Comparison of ENCODE assay signal across 7 mouse cellular contexts in genomic region chr3:96663432-96664239, GRCm38 (mm10). TPM values are rescaled to one million over a fixed set of nuclear protein-coding genes. Genes with fewer than 3 reads are reported as not detected.
DNase-seq lines count a peak whose midpoint lies in the region; ATAC-seq and TF ChIP-seq lines count a peak whose summit lies in the region.

No protein-coding gene starts in this region.

- no peaks in the 10 kb centered on the region for H3K36me3 ChIP-seq in intestine, embryonic 16.5 days (ENCODE audit: control insufficient read depth, insufficient read depth, low read length)
- H3K36me3 ChIP-seq in midbrain, embryonic 11.5 days (ENCODE audit: control insufficient read depth, insufficient read depth, low read length) = no peaks in the 10 kb centered on the region
- H3K36me3 ChIP-seq in small intestine, adult 2 months (ENCODE audit: control insufficient read depth, insufficient read depth, low read length) = no peaks in the 10 kb centered on the region

- H3K4me2 ChIP-seq in intestine, embryonic 16.5 days (ENCODE audit: low read depth, low read length) = peak overlapping the region; percentile 41
- H3K4me2 ChIP-seq in midbrain, embryonic 11.5 days = peak overlapping the region; percentile 44

- peak overlapping the region; percentile 14 for H3K4me3 ChIP-seq in intestine, embryonic 16.5 days (ENCODE audit: low read length)
- peak overlapping the region; percentile 12; the same call in 1 of the 2 replicates for H3K4me3 ChIP-seq in midbrain, embryonic 11.5 days (ENCODE audit: low read depth, low read length)
- 0 out of 2 replicates have a peak overlapping the region, but pooled peaks have one; percentile 8 for H3K4me3 ChIP-seq in small intestine, adult 2 months (ENCODE audit: low read depth, low read length)

- no peaks in the 10 kb centered on the region for H3K9me3 ChIP-seq in intestine, embryonic 16.5 days (ENCODE audit: control insufficient read depth, low read length)
- no peaks in the 10 kb centered on the region for H3K9me3 ChIP-seq in midbrain, embryonic 11.5 days (ENCODE audit: control insufficient read depth, low read length)

- no peaks in the 10 kb centered on the region for H3K4me1 ChIP-seq in intestine, embryonic 16.5 days (ENCODE audit: control insufficient read depth, insufficient read depth, low read length)
- H3K4me1 ChIP-seq in midbrain, embryonic 11.5 days (ENCODE audit: control insufficient read depth, insufficient read depth, low read length) = peaks cover 3% of the 10 kb centered on the region; the same call in 1 of the 2 replicates
- no peaks in the 10 kb centered on the region for H3K4me1 ChIP-seq in small intestine, adult 2 months (ENCODE audit: control insufficient read depth, insufficient read depth, insufficient read length, low read length)

- peak; percentile 85 for DNase-seq in adrenal gland, adult 2 months
- peak; percentile 77 for DNase-seq in embryo, embryonic 11.5 days (ENCODE audit: low read depth, low spot score)
- peak; percentile 61 to 85 for DNase-seq in gastrocnemius, postnatal 4 days (ENCODE audit: low spot score in 2 of 2)
- peak; percentile 87 to 88 for DNase-seq in left cerebral cortex, postnatal 36 days (ENCODE audit: low spot score in 2 of 2)
- DNase-seq in midbrain, embryonic 11.5 days (ENCODE audit: low spot score, missing footprints) = peak; percentile 99

- no peaks in the 10 kb centered on the region for H3K27me3 ChIP-seq in intestine, embryonic 16.5 days (replicated peaks; ENCODE audit: control insufficient read depth, insufficient read depth, low read length)
- no peaks in the 10 kb centered on the region for H3K27me3 ChIP-seq in midbrain, embryonic 11.5 days (ENCODE audit: control insufficient read depth, insufficient read depth, low read length)
- H3K27me3 ChIP-seq in small intestine, adult 2 months (ENCODE audit: control insufficient read depth, insufficient read depth, low read length) = no peaks in the 10 kb centered on the region

- TF ChIP-seq POLR2A in small intestine, adult 2 months (IDR thresholded peaks at IDR 0.05; ENCODE audit: low read depth, low read length) = no peak

- H3K9ac ChIP-seq in intestine, embryonic 16.5 days (ENCODE audit: low read depth, low read length) = peak overlapping the region; percentile 47
- peak overlapping the region; percentile 52 for H3K9ac ChIP-seq in midbrain, embryonic 11.5 days (ENCODE audit: low read length)

- intact Hi-C loops in left cerebral cortex, postnatal 36 days (cut with DNase I) = no loop called here

- peak; percentile 87; the same call in 1 of the 2 replicates for TF ChIP-seq CTCF in small intestine, adult 2 months (IDR thresholded peaks at IDR 0.05; ENCODE audit: extremely low read depth, insufficient read length, insufficient replicate concordance, low read depth, low read length)

- WGBS in intestine, embryonic 16.5 days = 7% methylated on average over 15 of the region's 18 CpGs
- WGBS in midbrain, embryonic 11.5 days = 5% methylated on average over 18 of the region's 18 CpGs
- 8% methylated on average over 18 of the region's 18 CpGs for WGBS in small intestine, adult 2 months

- no peak overlapping the region for H3K27ac ChIP-seq in intestine, embryonic 16.5 days (ENCODE audit: low read length)
- no peak overlapping the region for H3K27ac ChIP-seq in midbrain, embryonic 11.5 days (ENCODE audit: low read depth, low read length)
- no peak overlapping the region for H3K27ac ChIP-seq in small intestine, adult 2 months (ENCODE audit: insufficient read depth, low read depth, low read length)

- ATAC-seq in intestine, embryonic 16.5 days = peak; percentile 87
- peak; percentile 83 for ATAC-seq in midbrain, embryonic 11.5 days (ENCODE audit: low FRiP score)

RNA-seq across cellular contexts. Expression of gene Ankrd35, which starts 6.3 kb away (rescaled TPM):
- 1 to 10 TPM; 3.0 to 4.6 TPM for total RNA-seq in adrenal gland, adult 2 months (2021)
- 1.5 and 3.3 TPM in 2 replicates for polyA plus RNA-seq in adrenal gland, adult 2 months (2012; rRNA removed)
- total RNA-seq in gastrocnemius, postnatal 4 days (2021) = 1 to 10 TPM; 2.0 to 2.6 TPM
- polyA plus RNA-seq in intestine, embryonic 16.5 days (2015; fragmentation: Nextera tagmentation; extraction: Ambion mirVana) = 0.28 and 0.39 TPM in 2 replicates
- total RNA-seq in left cerebral cortex, postnatal 36 days (2021) = 1 to 10 TPM; 7.5 to 8.1 TPM
- 0.10 and 0.19 TPM in 2 replicates for polyA plus RNA-seq in midbrain, embryonic 11.5 days (2014; fragmentation: Nextera tagmentation; extraction: Ambion mirVana)
- polyA plus RNA-seq in small intestine, adult 2 months (2012; rRNA removed) = 0.74 and 1.8 TPM in 2 replicates

RNA-seq across cellular contexts. Expression of gene Itga10, which starts 18.3 kb away (rescaled TPM):
- total RNA-seq in adrenal gland, adult 2 months (2021) = 1 to 10 TPM; 1.3 to 1.9 TPM
- 1.3 and 1.6 TPM in 2 replicates for polyA plus RNA-seq in adrenal gland, adult 2 months (2012; rRNA removed)
- 1 to 10 TPM; 5.6 to 6.8 TPM for total RNA-seq in gastrocnemius, postnatal 4 days (2021)
- polyA plus RNA-seq in intestine, embryonic 16.5 days (2015; fragmentation: Nextera tagmentation; extraction: Ambion mirVana) = 0.48 and 0.49 TPM in 2 replicates
- 1 to 10 TPM; 1.2 to 3.2 TPM for total RNA-seq in left cerebral cortex, postnatal 36 days (2021)
- polyA plus RNA-seq in midbrain, embryonic 11.5 days (2014; fragmentation: Nextera tagmentation; extraction: Ambion mirVana) = 0.33 and 0.52 TPM in 2 replicates
- polyA plus RNA-seq in small intestine, adult 2 months (2012; rRNA removed) = 0.49 and 0.53 TPM in 2 replicates

RNA-seq across cellular contexts. Expression of gene Gm42957, which starts 28.4 kb away (rescaled TPM):
- under 1 TPM; 0.21 to 0.35 TPM for total RNA-seq in adrenal gland, adult 2 months (2021)
- 0.02 TPM in 1 of 2 replicates, not detected in the other for polyA plus RNA-seq in adrenal gland, adult 2 months (2012; rRNA removed)
- under 1 TPM; 0.31 to 0.61 TPM for total RNA-seq in gastrocnemius, postnatal 4 days (2021)
- 0.11 TPM in 1 of 2 replicates, not detected in the other for polyA plus RNA-seq in intestine, embryonic 16.5 days (2015; fragmentation: Nextera tagmentation; extraction: Ambion mirVana)
- under 1 TPM; 0.17 to 0.66 TPM for total RNA-seq in left cerebral cortex, postnatal 36 days (2021)
- polyA plus RNA-seq in midbrain, embryonic 11.5 days (2014; fragmentation: Nextera tagmentation; extraction: Ambion mirVana) = 0.04 TPM in 2 replicates
- polyA plus RNA-seq in small intestine, adult 2 months (2012; rRNA removed) = 0.05 TPM in 1 of 2 replicates, not detected in the other

RNA-seq across cellular contexts. Expression of gene Pex11b, which starts 28.5 kb away (rescaled TPM):
- 10 to 100 TPM; 42.3 to 48.4 TPM for total RNA-seq in adrenal gland, adult 2 months (2021)
- polyA plus RNA-seq in adrenal gland, adult 2 months (2012; rRNA removed) = 31.8 and 32.6 TPM in 2 replicates
- total RNA-seq in gastrocnemius, postnatal 4 days (2021) = 10 to 100 TPM; 28.8 to 30.8 TPM
- polyA plus RNA-seq in intestine, embryonic 16.5 days (2015; fragmentation: Nextera tagmentation; extraction: Ambion mirVana) = 43.7 and 44.4 TPM in 2 replicates
- 10 to 100 TPM; 56.1 to 57.1 TPM for total RNA-seq in left cerebral cortex, postnatal 36 days (2021)
- 43.9 and 46.7 TPM in 2 replicates for polyA plus RNA-seq in midbrain, embryonic 11.5 days (2014; fragmentation: Nextera tagmentation; extraction: Ambion mirVana)
- polyA plus RNA-seq in small intestine, adult 2 months (2012; rRNA removed) = 11.0 and 21.1 TPM in 2 replicates

RNA-seq across cellular contexts. Expression of gene Pias3, which starts 32.5 kb away (rescaled TPM):
- 10 to 100 TPM; 20.3 to 24.5 TPM for total RNA-seq in adrenal gland, adult 2 months (2021)
- 38.9 and 43.9 TPM in 2 replicates for polyA plus RNA-seq in adrenal gland, adult 2 months (2012; rRNA removed)
- 10 to 100 TPM; 30.7 to 33.3 TPM for total RNA-seq in gastrocnemius, postnatal 4 days (2021)
- 35.7 and 36.6 TPM in 2 replicates for polyA plus RNA-seq in intestine, embryonic 16.5 days (2015; fragmentation: Nextera tagmentation; extraction: Ambion mirVana)
- 10 to 100 TPM; 23.9 to 24.3 TPM for total RNA-seq in left cerebral cortex, postnatal 36 days (2021)
- polyA plus RNA-seq in midbrain, embryonic 11.5 days (2014; fragmentation: Nextera tagmentation; extraction: Ambion mirVana) = 26.8 and 29.2 TPM in 2 replicates
- 10.1 and 17.9 TPM in 2 replicates for polyA plus RNA-seq in small intestine, adult 2 months (2012; rRNA removed)
